Mouse (Mus musculus): ENCODE data around the gene Ogfod3.

Gene Ogfod3

DNA sequence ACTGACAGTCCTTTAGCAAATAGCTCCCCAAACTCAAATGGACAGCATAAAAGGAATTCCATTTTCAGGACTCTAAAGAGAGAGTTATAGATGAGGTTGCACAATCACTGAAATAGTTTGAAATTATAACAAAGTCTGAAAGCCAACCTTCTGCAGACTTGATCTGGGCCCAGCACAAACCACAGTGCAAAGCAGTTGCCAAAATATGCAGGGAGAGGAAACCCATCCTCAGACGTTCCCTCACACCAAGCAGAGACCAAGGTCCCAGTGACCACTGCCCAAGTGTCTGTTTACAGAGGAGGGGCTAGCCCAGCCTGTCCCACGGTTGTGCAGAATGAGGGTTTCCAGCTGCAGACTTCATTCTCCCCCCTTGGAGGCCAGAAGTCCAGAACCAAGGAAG, 5.9 kb downstream of the Ogfod3 start:
- DNase-seq = no peak

DNA sequence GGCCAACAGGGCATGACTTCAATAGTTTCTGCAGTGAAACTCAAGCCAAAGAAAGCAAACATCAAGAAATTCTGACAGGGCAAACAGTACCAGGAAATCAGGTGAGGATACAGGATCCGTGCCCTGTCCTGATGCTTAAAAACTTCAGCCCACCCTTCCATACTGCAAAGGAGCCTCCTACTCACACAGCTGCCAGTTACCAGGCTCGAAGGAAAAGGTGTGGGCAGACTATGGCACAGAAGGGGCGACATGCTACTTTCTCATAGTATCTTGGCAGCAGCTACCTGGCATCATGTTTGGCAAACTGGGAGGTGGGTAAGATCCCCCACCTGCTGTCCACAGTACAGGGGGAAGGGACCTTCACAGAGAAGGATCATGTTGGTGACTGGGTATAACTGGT, 11.1 kb downstream of the Ogfod3 start:
- no peak for DNase-seq

DNA sequence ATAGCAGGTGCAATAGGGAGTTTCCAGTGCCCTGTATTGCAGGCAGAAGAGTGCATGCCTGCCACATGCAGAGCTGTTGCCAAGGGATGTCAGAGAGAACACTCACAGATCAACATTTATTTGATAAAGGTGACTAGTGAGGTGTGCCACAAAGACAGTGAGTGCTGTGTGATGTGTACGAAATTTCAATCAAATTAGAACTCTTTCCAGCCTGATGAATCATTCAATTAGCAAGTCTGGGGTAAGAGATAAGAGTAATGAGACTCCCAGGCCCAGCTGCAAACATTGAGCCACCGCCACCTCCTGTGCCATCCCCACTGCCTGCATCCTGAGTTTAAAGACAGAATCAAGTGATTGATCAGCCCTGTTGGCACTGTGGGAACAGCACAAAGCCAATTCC, 11.8 kb downstream of the Ogfod3 start:
- DNase-seq = no peak

DNA sequence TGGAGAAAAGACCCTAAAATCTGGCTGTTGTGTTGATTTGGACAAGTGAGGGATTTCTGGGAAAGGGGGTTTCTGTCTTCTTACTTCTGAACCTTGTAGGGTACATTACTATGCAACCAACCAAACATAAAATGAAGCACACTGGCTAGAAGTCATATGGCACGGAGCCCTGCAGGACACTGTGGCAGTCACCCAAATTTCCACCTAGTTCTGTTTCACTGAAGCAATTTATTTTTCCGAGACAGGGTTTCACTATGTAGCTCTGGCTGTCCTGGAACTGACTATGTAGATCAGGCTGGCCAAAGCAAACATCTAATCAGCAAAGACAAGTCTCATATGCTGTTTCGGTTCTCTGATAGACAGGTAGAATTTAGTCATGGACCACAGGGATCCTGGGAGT, 14.8 kb downstream of the Ogfod3 start:
- no peak for DNase-seq

DNA sequence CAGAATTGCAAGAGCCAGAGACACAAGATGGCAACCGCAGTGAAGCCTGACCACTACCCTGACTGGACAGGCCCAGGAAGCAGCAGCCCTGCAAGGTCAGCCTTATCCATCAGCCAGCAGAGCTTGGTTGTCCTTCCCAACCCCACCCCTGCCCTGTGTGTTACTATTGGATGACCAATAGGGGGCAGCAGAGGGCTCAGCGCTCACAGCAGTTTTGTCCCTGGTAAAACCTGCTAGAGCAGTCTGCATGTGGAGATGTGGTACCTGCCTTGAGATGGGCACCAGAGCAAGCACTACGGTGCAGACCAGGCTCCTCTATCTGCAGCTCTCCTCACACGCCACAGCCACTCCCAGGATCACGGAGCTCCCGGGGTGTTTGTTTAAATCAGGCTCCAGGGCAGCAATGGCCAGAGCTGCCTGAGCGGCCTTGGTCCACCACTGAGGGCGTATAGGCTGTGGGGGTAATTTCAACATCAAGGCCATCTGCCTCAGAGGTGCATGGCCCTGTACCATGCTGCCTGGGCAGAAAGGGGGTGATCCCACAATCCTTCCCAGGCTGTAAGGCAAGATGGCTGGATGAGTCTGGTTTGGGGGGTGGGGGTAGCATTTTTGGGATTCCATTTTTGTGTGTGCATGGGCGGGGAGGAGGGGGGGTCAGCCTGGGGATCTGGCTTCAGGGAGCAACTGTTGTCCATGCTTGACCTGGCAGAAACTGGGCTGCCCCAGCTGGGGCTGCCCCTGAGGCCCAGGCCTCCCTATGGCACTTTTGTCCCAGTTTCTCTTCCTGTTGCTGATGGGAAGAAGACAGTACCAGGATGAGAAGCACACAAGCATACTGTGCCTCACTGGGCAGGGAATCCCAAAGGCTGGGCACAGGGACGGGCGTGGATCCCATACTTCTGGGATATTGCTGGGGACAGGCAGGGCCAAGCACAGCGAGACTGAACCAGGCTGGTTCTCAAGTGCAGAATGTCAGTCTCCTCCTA, 27.9 kb downstream of the Ogfod3 start:
- peak; percentile 69 to 71 for DNase-seq

DNA sequence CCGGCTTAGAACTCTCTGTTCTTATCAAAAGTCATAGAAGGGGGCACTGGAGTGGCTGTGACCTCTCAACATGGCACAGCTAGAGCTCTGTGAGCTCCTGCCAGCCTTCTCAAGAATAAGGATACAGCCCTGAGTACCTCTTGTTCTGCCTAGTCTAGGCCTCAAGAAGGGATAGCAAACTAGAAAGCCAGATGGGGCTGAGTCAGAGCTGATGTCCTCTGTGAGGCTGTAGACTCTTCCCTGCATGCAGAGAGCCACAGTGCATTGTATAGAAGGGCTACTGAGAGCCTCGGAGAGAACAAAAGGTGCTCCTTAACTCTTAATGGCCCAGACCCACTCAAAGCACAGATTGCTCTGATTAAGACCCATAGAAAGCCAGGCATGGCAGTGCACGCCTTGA, 30.3 kb downstream of the Ogfod3 start:
- no peak for DNase-seq

DNA sequence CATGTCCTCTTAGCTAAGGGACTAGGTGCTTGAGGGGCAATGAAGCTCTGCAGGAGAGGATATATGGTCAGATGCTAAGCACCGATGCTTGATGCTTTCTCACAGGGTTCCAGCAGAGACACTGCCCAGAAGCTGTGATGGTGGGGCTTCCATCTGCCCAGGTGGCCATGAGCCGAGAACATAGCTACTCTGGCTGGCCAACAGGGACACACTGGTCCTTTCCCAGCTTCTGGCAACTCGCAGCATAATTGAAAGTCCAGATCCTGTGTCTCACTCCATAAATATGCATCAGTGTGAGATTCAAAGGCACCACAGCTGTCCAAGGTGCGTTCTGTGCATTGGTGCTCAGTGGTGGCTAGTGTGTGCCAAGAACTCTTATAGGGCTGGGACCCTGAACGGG, 31.3 kb downstream of the Ogfod3 start:
- DNase-seq = no peak

DNA sequence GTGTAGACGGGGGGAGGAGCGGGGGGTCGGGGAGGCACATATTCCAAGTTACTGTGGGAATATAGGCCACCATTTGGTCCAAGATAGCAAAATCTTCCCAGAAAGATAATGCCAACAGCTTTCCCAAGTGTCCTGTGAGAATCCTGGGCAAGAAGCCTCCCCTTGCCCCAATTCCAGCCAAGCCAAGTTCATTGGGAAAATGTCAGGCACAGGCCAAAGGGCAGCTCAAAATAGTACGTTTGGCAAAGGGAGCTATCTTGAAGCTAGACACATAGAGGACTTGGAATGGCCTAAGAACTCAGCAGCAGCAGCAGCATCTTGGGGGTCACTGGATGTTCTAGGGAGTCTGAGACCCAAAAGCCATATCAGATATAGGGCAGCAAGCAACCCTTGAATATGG, 40.8 kb downstream of the Ogfod3 start:
- DNase-seq = no peak

DNA sequence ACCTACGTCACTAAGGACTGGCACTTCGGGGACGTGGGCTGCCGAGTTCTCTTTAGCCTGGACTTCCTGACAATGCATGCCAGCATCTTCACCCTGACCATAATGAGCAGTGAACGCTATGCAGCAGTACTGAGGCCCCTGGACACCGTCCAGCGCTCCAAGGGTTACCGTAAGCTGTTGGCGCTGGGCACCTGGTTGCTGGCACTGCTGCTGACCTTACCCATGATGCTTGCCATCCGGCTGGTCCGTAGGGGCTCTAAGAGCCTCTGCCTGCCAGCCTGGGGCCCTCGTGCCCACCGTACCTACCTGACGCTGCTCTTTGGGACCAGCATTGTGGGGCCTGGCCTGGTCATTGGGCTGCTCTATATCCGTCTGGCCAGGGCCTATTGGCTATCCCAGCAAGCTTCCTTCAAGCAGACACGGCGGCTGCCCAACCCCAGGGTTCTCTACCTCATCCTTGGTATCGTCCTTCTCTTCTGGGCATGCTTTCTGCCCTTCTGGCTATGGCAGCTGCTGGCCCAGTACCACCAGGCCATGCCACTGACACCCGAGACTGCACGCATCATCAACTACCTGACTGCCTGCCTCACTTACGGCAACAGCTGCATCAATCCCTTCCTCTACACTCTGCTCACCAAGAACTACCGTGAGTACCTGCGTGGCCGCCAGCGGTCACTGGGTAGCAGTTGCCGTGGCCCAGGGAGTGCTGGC, 43.7 kb downstream of the Ogfod3 start:
- no peak for DNase-seq

DNA sequence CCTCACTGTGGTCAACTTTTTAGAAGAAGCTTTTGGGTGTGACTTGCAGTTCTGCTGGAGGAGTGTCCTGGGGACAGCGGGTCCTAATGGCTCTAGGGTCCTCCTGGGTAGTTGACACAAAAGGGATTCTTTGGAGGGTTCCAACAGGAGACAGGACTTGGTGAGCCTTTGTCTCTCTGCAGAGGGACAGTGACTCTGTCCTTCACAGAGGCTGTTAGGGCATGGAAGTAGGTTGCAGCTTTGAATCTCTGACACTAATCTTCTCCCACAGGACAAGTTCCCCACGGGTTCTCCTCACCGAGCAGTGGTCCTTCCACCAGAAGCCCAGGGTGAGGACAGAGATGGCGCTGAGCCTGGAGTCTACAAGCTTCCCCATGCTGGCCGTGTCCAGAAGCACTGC, 44.5 kb downstream of the Ogfod3 start, which contains the start of gene Uts2r:
Uts2r (plus strand) TSS at position 301 of the 400 bp plus-strand sequence.
- DNase-seq = no peak

DNA sequence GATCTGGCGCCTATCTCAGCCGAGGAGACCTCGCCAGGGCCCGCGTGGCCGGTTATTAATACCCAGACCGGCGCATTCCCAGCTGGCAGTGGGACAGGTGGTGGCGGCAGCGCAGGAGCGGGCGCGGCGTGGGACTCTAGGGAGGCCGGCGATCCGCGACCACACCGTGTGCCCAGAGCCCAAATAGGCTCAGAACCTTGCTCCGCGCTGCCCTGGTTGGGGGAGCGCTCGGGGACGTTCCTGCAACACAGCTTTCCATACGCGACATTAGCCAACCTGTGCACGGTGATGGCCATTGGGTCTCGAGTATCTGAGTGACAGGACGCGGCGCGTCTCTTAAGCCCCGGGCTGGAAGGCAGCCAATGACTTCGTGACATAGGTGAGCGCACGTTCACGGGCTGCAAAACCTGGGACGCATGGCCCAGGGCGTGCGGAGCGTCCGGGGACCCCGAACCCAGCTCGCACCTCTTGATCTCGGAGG, 48.1 kb downstream of the Ogfod3 start:
- DNase-seq = no peak

DNA sequence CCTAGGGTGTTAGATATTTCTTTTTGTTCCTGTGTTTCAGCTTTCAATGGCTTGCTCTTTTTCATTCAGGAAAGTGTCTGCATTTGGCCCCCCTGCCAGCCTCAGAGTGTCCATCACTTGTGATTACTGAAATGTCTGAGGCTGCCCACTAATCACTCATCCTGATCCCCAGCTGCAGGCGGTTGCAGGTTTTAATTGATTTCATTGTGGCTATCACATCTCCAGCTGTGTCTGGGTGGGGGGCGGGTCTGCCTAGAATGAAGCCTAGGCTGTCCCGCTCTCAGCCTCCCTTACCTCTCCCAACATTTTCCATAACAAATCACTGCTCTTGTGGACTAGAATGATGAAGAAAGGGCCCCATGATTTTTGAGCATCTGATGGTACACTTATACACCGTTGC, 50.3 kb downstream of the Ogfod3 start:
- DNase-seq = no peak

DNA sequence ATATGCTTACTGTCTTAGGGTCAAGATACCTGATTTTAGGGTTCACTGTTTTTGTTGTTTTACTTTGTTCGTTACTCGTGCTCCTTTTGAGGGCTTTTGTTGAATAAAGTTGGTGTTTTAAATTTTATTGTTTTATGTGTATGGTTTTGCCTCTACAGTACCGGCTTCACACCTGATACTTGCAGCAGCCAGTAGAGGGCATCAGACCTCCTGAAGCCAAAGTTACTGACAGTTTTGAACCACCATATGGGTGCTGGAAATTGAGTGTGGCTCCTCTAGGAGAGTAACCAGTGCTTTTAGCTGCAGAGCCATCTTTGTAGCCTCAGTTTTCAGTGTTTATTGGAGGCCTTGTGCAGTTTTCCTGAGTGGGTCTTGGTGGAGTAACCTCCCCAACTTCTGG, 56.3 kb downstream of the Ogfod3 start:
- DNase-seq = peak; percentile 8 to 19

DNA sequence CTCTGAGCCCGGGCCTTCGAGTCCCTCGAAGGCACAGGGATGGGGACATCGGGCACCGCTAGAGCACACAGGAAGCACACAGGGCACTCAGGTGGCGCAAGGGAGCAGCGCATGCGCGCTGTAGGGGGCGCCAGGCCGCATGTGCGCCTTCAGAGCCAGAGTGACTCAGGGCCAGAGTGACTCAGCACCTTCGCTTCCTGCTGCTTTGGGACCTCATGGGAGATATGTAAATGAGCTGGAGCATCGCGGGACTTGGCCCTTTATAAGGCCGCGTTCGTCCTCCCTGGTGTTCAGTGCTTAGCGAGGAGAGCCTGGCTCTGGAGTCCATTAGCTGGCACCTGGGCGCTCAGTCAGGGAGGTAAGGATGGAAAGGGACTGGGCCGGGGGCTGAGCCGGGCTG, 58.6 kb downstream of the Ogfod3 start, which contains the start of gene Tex19.1:
Tex19.1 (plus strand) TSS at position 279 of the 400 bp plus-strand sequence.
- DNase-seq = no peak

DNA sequence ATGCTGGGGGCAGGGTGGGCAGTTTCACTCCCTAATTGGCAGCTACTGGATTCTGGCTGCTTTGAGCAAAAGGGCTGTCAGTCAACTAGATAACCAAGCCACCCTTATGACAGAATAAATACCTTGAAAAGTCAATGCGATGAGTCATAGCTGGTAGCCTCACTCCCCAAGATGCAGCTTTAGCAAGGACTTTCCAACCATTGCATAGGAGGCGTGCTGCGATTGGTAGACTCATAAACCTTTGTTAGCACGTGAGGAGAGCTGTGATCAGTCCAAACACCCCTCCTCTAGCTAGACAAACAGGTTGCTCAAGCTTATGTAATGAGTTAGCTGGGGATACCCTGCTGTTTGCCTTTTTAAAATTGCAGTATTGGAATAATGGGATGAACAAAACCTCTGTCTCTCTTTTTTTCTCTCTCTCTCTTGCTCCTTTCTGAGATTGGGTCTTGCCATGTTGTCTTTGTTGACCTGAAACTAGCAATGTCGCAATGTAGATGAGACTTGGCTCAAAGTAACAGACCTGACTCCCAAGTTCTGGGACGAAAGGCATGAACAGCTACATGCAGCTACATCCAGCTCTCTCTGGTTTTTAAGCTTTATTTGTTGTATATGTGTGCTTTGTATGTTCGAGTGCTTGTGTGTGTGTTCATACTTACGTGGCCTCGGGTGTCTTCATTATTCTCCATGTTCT, 61.0 kb downstream of the Ogfod3 start:
- DNase-seq = no peak

DNA sequence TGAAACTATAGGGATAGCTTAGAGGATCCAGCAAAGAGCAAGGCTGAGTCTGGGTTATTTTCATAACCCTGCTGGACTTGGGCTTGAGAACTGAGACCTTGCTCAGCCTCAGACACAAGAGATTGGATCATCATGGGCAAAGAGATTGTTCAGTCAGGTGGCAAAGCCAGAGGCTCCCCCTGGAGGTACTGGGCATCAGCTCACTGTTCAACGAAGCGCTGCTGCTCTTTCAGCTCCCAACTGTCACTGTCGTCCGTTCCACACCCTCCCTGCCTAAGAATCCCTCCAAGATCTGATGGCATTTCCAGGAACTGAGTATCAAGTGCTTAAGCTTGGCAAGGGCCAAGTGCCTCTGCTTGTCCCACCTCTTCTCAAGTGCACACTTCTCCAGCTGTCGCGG, 65.8 kb downstream of the Ogfod3 start:
- no peak for DNase-seq

DNA sequence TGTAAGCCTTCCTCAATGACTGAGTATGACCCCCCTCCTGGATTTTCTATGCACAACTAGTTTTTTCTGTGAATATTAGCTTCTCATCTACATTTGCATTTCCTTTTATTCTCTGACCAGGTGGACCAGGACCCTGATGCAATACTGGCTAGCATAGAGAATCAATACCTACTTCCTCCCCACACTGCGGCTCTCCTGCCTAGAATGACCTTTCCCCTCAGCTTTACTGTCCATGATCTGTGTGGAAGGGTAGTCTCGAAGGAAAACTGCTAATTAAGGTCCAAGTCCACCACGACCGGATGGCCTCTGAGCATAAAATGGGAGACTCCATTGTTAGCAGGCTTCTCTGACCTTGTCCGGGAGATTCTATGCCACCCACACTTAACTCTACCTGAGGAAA, 66.8 kb downstream of the Ogfod3 start:
- no peak for DNase-seq

DNA sequence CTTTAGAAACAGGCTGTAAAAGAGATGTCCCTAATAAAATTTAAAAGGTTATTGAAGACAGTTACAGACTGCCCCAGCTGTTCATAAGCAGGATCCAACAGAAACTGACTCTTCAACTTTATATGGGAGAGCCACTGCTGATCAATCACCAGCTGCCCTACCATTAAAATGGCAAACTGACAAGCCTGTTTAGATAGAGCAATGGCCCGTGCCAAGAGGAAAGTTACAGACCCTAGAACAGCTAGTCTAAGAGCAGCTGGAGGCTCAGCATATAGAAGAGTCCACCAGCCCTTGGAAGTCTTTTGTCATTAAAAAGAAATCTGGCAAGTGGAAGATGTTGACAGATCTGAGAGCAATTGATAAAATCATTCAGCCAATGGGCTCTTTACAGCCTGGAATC, 69.9 kb downstream of the Ogfod3 start:
- DNase-seq = no peak

DNA sequence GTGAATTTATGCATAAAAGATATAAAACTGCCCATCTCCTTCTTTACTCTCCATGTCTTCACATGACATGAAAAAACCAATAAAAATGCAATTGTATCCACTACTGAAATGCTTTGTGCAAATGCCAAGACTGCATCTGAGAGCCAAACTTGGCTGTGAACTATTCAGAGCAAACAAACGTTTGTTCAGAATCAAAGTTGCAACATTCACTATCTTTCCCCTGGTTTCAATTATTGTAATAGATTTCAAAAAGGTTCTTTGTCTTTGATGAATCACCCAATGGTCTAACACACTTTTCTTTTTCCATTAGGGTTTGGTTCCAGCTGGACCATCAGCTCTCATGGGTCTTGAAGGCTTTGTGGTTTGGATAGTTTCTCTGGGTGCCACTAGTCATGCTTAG, 74.9 kb downstream of the Ogfod3 start:
- DNase-seq = no peak

Measured in B cell, adult 2 months (primary cell).